Mouse (Mus musculus) midbrain, embryonic 12.5 days (tissue): ENCODE measurements around the gene Pard3. TPM values are rescaled to one million over a fixed set of nuclear protein-coding genes. Genes with fewer than 3 reads are reported as not detected.

Experiments
- ATAC-seq: fragments of 200-750 bp; cut with Nextera tagmentation; 2 replicates; pipeline ENCODE4 v1.8.0; 2017; ENCODE audit warnings: low read depth, moderate TSS enrichment, moderate library complexity; ENCODE audit not compliant: low FRiP score
- H3K27ac ChIP-seq: fragments of 300-500 bp; sonication (generic); replicated peaks from 2 replicates; pipeline ENCODE4 v1.5.1; 2016; ENCODE audit warnings: mild to moderate bottlenecking
- H3K27me3 ChIP-seq: fragments of 300-500 bp; sonication (generic); 2 replicates; pipeline ENCODE4 v1.6.1; 2016; ENCODE audit warnings: mild to moderate bottlenecking
- H3K36me3 ChIP-seq: fragments of 300-500 bp; sonication (generic); 2 replicates; pipeline ENCODE4 v1.6.1; 2016
- H3K4me1 ChIP-seq: fragments of 300-500 bp; sonication (generic); 2 replicates; pipeline ENCODE4 v1.6.1; 2016
- H3K4me2 ChIP-seq: fragments of 300-500 bp; sonication (generic); replicated peaks from 2 replicates; pipeline ENCODE4 v1.6.1; 2016; ENCODE audit warnings: mild to moderate bottlenecking, moderate library complexity
- H3K4me3 ChIP-seq: fragments of 300-500 bp; sonication (generic); 2 replicates; pipeline ENCODE4 v1.5.1; 2016; ENCODE audit warnings: mild to moderate bottlenecking
- H3K9ac ChIP-seq: fragments of 300-500 bp; sonication (generic); replicated peaks from 2 replicates; pipeline ENCODE4 v1.6.1; 2016; ENCODE audit warnings: mild to moderate bottlenecking, moderate library complexity
- H3K9me3 ChIP-seq: fragments of 300-500 bp; sonication (generic); 2 replicates; pipeline ENCODE4 v1.6.1; 2016; ENCODE audit warnings: mild to moderate bottlenecking
- WGBS: fragments of 180-500 bp; shearing (Covaris S2); methylation state at CpG from one replicate; pipeline ENCODE4 v1.1.7; 2016; 5-methylcytosine and 5-hydroxymethylcytosine counted together
- polyA plus RNA-seq: library from polyadenylated mRNA; unstranded; fragments of >200 nt; fragmentation: Nextera tagmentation; extraction: Ambion mirVana; gene quantifications from 2 replicates; pipeline ENCODE4 v1.2.1, GENCODE M21; 2016

The Pard3 gene
- polyA plus RNA-seq, 1 experiment from 2014 or later, result 36.6 TPM

DNA sequence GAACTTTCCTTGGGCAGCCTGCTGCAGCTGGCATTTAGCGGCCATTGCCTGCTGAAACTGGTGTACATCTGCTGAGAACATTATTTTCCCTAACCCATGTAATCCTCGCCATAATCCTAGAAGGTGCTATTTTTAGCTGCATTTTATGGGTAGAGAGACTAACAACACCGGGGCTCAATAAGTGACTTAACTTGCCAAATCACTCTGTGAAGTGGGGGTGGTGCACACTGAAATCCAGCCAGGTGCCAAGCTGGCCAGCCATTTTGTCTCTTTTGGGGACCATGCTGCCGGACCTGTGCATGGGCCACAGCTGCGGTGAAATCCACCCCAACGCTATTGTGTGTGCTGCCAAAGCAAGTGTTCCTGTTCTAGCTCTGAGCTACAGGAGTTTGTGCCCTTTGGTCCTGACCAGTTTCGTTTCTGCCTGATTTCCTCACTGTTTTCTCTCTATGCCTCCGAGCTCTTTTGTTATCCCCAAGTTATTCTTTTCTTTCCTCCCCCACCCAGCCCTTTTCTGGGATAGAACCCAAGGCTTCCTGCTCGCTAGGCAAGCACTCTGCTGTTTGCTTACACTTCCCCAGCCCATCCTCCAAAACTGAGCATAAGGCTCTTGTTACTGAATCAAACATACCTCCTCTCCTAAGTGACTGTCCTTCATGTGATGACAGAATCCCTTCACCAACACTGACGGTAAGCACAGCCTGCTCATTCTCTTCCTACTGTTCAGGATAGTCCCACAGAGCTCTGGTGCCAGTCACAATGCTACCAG, 375.9 kb downstream of the Pard3 start:
- no peaks in the 10 kb centered on the region for H3K36me3 ChIP-seq
- no peak overlapping the region for H3K9ac ChIP-seq
- H3K4me3 ChIP-seq, result no peak overlapping the region
- H3K9me3 ChIP-seq, result no peaks in the 10 kb centered on the region
- H3K4me2 ChIP-seq, result no peak overlapping the region
- no peak overlapping the region for H3K27ac ChIP-seq
- H3K27me3 ChIP-seq, result no peaks in the 10 kb centered on the region
- peaks cover 18% of the 10 kb centered on the region for H3K4me1 ChIP-seq
- no peak for ATAC-seq
- 54% methylated on average over 10 of the region's 10 CpGs for whole genome bisulfite sequencing

DNA sequence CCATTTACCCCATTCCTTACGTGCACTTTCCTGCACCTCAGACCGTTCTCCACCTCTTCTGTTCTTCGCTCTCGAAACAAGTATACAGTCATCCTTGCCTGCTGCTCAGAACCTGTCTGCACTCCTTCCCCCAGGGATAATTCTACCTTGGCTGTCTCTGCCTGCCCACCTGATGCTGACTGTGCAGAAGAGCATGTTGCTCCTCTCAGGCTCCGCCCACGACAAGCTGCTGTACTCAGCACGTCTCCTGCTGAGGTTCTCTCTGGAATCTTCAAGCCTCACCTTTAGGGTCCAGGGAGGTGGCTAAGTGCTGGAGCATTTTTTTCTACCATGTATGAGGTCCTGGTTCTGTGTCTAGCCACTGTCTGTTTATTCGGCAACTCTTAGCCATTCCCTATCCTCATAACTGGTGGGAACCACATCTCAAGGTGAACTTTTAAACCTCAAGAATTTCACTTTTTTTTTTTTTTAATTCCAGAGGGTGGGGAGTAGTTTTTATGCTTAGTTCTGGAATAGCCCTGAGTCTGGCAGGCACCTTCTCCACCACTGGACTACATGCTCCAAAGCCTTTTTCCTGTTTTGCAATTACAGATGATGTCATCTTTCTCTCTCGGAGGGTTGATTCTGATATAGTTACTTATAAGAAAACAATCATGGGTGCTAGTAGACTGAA, 376.6 kb downstream of the Pard3 start:
- Histone ChIP-seq H3K9me3 (no peaks in the 10 kb centered on the region), H3K9ac (no peak overlapping the region), H3K4me3 (no peak overlapping the region), H3K36me3 (no peaks in the 10 kb centered on the region), H3K27ac (no peak overlapping the region), H3K4me1 (peaks cover 18% of the 10 kb centered on the region), H3K27me3 (no peaks in the 10 kb centered on the region), H3K4me2 (no peak overlapping the region)
- no peak for ATAC-seq
- WGBS, result 86% methylated on average over 9 of the region's 9 CpGs

DNA sequence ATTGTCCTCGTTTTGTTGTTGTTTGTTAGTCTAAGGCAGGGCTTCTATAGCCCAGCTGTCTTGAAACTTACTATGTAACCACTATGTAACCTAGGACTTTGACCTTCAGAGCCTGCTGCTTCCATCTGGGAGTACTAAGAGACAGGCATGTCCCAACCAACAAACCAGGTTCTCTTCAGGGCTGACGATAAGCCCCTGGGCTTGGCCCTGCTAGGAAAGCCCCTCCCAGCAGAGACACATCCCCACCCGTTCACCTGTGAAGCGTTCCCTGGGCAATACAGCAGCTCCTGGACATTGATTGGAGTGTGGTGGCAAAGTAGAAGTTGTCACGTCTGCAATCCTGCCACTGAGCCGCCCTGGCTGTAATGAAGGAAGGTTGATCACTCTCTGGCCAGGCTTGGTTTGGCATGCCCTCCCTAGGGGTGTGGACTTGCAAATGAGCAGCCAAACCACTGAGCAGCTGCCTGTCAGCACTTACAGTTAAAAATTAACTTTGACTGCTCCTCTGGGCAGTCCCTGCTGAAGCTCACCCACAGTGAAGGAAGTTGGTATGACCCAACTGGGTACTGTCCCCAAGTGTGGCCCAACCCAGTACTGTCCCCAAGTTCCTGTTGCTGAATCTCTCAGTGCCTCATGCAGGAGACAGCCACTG, 377.3 kb downstream of the Pard3 start:
- H3K27ac ChIP-seq, result no peak overlapping the region
- H3K4me3 ChIP-seq, result no peak overlapping the region
- peaks cover 18% of the 10 kb centered on the region for H3K4me1 ChIP-seq
- no peaks in the 10 kb centered on the region for H3K27me3 ChIP-seq
- H3K36me3 ChIP-seq, result no peaks in the 10 kb centered on the region
- no peak overlapping the region for H3K9ac ChIP-seq
- no peak overlapping the region for H3K4me2 ChIP-seq
- WGBS, result 85% methylated on average over 6 of the region's 6 CpGs
- no peak for ATAC-seq
- H3K9me3 ChIP-seq, result no peaks in the 10 kb centered on the region

DNA sequence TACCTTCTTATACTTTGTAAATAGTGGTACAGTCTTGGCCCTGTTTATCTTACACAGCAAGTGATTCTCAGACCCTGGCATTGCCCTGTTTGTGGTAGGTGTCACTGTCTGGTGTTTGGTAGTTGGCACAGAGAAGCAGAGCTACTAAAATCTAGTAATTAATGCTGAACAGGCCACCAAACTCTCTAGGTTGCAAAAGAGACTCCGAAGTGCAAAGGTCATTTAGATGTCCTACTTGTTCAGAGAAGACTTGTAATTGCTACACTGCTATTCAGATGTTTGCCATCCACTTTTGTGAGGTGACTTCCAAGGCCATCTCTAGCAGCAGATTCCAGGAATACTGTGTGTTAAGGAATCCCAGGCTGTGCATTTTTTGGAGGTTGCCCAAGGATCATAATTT, 383.7 kb downstream of the Pard3 start:
- no peak for ATAC-seq

DNA sequence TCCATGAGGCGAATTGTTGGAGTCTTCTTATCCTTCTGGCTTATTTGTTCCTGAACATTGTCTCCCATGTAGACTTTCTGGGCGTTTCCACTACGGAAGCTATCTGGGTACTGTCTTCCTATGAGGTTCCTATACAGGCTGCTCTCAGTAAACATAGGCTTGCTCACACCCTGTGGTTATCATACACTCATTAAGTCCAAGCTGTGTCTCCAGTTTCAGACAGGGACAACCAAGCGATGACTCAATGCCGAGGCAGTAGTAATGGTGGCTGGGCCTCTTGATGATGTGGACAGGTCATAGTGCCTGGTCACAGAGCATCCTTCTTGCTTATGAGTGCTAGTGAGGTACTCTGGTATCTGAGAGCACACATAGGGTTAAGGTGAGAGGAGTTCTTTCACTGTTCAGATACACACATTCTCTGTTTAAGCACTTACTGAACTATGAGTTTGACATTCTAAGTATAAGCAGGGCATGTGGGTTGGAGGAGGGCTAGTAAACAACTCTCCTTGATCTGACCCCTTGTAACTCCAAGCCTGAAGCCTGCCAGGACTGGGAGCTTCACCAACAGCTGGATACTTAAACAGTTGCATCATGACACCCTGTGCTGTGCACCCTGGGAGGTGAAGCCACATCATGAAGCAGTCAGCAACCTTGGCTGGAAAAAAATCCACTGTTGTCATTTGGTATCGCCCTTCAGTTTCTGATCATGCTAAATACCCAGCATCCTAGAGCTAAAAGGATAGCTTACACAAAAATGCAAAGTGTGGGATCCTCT, 385.6 kb downstream of the Pard3 start:
- Histone ChIP-seq H3K4me2 (no peak overlapping the region), H3K9me3 (no peaks in the 10 kb centered on the region), H3K9ac (no peak overlapping the region), H3K4me1 (peaks cover 27% of the 10 kb centered on the region), H3K36me3 (0 out of 2 replicates have a peak, but pooled peaks cover 4% of the 10 kb centered on the region), H3K27ac (no peak overlapping the region), H3K27me3 (no peaks in the 10 kb centered on the region), H3K4me3 (no peak overlapping the region)
- no peak for ATAC-seq
- 95% methylated on average over 6 of the region's 6 CpGs for WGBS

More for the DNA sequence above, 383.7 kb downstream of the Pard3 start:
- H3K4me3 ChIP-seq, result no peak overlapping the region
- H3K9ac ChIP-seq, result no peak overlapping the region
- no peaks in the 10 kb centered on the region for H3K27me3 ChIP-seq
- WGBS, result 96% methylated on average over 1 of the region's 1 CpGs
- H3K36me3 ChIP-seq, result 0 out of 2 replicates have a peak, but pooled peaks cover 3% of the 10 kb centered on the region
- H3K27ac ChIP-seq, result no peak overlapping the region
- H3K4me2 ChIP-seq, result no peak overlapping the region
- no peaks in the 10 kb centered on the region for H3K9me3 ChIP-seq
- peaks cover 22% of the 10 kb centered on the region for H3K4me1 ChIP-seq

DNA sequence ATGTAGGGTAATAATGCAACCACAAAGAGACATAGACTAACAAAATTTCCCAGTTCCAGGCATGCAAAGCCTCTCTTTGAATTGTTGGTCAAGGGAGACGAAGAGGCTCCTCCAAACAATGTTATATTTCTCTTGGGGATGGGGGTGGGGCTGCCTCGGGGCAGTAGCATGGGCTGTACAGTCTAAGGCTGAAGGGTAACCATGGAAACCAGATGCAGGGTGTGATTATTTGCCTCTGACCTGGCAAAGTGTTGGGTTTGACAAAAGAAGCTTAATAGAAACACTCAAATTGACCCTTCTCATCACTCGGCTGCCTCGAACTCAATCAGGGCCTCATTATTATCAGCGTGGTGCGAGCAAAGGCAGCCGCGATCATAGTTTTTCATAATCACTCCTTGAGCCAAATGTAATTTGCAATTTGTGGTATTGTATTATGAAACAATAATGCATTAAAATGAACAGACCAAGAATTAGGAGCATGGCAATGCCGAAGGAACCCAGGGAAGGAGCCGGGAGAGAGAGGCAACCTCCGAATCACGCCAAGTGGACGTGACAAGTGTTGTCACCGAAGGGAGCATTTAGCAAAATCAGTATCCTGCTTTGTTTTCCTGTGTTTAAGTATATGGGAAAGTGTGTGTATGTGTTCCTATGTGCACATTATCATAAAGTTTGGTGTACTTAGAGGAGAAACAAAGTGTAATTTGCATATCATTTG, 387.4 kb downstream of the Pard3 start:
- H3K27ac ChIP-seq, result peak overlapping the region; percentile 73
- peak; percentile 92 for ATAC-seq
- H3K4me3 ChIP-seq, result no peak overlapping the region

DNA sequence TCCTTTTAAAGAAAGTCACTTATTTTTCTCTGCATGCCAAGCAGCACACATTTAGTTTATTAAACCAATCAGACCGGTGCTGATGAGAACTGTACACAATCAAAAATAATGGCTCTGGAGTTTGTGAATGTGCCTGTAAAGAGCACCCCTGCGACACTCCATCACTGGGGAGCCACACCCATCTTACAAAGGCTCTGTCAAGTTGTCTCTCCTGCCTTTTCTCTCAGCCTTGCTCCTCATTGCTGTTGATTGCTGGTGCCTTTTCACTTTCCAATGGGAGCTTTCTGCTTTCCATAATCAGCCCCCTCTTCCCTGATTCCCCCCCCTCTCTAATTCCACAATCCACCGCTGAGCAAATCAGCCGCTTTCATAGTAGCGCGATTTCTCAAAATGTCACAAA, 388.7 kb downstream of the Pard3 start:
- ATAC-seq, result no peak
- H3K27ac ChIP-seq, result no peak overlapping the region

More for the DNA sequence above, 387.4 kb downstream of the Pard3 start:
- Histone ChIP-seq H3K4me1 (peaks cover 27% of the 10 kb centered on the region), H3K36me3 (0 out of 2 replicates have a peak, but pooled peaks cover 6% of the 10 kb centered on the region), H3K9ac (no peak overlapping the region), H3K27me3 (no peaks in the 10 kb centered on the region), H3K4me2 (peak overlapping the region; percentile 25), H3K9me3 (no peaks in the 10 kb centered on the region)
- 33% methylated on average over 14 of the region's 14 CpGs for WGBS

DNA sequence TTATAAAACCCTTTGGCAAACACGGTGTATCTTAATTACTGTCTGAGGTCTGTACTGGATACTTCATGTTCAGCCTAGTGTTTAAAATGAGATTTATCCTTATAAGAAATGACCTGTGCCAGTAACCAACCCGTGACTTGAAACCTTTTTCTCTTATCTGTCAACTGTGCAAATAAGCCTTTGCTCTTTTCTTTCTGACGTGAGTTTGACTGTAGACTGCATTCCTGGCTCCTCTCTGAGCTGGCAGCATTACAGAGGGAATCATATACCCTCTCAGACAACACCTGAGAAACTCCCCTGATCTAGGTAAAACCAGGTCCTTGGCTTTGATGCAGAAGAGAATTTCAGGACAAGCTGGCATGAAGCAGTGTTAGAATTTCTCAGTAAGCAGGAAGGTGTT, 394.2 kb downstream of the Pard3 start:
- no peaks in the 10 kb centered on the region for H3K4me1 ChIP-seq
- no peak overlapping the region for H3K27ac ChIP-seq
- WGBS, result 65% methylated on average over 3 of the region's 3 CpGs
- no peak overlapping the region for H3K4me2 ChIP-seq
- no peak for ATAC-seq
- no peak overlapping the region for H3K4me3 ChIP-seq
- H3K27me3 ChIP-seq, result no peaks in the 10 kb centered on the region
- no peak overlapping the region for H3K9ac ChIP-seq
- no peaks in the 10 kb centered on the region for H3K9me3 ChIP-seq
- 0 out of 2 replicates have a peak, but pooled peaks cover 7% of the 10 kb centered on the region for H3K36me3 ChIP-seq

More for the DNA sequence above, 388.7 kb downstream of the Pard3 start:
- Histone ChIP-seq H3K4me2 (no peak overlapping the region), H3K9me3 (no peaks in the 10 kb centered on the region), H3K36me3 (0 out of 2 replicates have a peak, but pooled peaks cover 6% of the 10 kb centered on the region), H3K9ac (no peak overlapping the region), H3K4me3 (no peak overlapping the region), H3K27me3 (no peaks in the 10 kb centered on the region), H3K4me1 (peaks cover 27% of the 10 kb centered on the region)
- WGBS, result 76% methylated on average over 6 of the region's 6 CpGs

DNA sequence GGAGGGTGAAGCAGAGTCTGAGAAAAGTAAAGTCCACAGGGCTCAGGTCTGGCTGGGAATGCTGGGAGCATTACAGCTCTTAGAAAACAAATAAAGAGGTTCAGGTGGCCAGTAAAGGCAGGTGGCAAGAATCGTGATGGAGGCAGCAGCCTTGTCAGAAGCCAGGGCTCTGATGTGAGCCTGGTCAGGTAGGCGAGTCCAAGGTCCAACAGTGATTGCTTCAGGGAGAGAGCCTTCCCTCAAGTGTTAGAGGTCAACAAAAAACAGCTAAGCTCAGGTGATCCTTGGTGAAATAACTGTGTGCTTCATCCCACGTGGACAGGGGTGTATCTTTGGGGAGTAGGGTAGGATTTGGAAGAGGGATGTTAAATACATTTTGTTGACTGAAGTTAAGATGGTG, 397.5 kb downstream of the Pard3 start:
- Histone ChIP-seq H3K27me3 (no peaks in the 10 kb centered on the region), H3K9me3 (no peaks in the 10 kb centered on the region), H3K4me3 (no peak overlapping the region), H3K36me3 (0 out of 2 replicates have a peak, but pooled peaks cover 4% of the 10 kb centered on the region), H3K27ac (no peak overlapping the region), H3K9ac (no peak overlapping the region), H3K4me1 (0 out of 2 replicates have a peak, but pooled peaks cover 2% of the 10 kb centered on the region), H3K4me2 (no peak overlapping the region)
- no peak for ATAC-seq
- 86% methylated on average over 3 of the region's 3 CpGs for WGBS

DNA sequence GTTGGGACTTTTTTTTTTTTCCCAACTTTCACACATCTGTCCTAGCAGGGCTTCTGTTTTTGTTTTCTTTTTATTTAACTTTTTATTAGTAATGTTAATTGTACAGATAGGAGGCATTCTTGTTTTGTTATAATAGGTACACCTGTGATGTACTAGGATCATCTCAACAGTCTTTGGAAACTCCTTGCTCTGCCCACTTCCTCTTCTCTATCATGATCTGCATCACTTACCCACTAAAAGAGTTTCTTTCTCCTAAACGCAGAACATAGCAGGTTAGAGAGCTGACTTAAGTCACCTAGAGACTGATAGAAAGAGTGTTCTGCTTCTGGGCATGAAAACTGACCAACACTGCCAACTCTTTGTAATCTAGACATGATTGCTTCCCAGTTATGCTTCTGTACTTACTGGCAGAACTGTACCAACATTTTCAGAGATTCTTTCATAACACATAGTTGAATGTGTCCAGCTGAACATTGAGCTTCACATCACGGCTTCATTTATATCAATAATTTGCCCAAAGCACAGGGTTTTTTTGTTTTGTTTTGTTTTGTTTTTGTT, 398.8 kb downstream of the Pard3 start:
- 91% methylated on average over 2 of the region's 2 CpGs for WGBS
- Histone ChIP-seq H3K4me2 (no peak overlapping the region), H3K9me3 (no peaks in the 10 kb centered on the region), H3K36me3 (0 out of 2 replicates have a peak, but pooled peaks cover 4% of the 10 kb centered on the region), H3K4me3 (no peak overlapping the region), H3K4me1 (0 out of 2 replicates have a peak, but pooled peaks cover 2% of the 10 kb centered on the region), H3K27ac (no peak overlapping the region), H3K9ac (no peak overlapping the region), H3K27me3 (no peaks in the 10 kb centered on the region)
- ATAC-seq, result no peak

DNA sequence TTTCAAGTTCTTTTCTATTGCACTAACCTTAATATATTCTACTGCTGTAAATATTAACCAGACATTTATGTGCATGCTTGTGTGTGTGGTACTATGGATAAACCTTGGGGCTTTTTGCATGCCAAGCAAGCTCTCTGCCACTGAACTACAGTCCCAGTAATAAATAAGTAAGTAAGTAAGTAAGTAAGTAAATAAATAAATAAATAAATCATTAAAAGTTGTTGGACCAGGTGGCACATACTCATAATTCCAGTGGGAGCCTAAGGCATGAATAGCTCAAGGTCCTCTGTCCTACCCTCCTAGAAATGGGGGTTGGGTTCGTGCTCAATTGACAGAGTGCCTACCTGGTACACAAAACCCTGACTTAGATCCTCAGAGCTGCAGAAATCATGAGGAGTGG, 400.6 kb downstream of the Pard3 start:
- 0 out of 2 replicates have a peak, but pooled peaks cover 2% of the 10 kb centered on the region for H3K4me1 ChIP-seq
- H3K4me2 ChIP-seq, result no peak overlapping the region
- no peak for ATAC-seq
- no peak overlapping the region for H3K27ac ChIP-seq
- no peak overlapping the region for H3K4me3 ChIP-seq
- 92% methylated on average over 1 of the region's 1 CpGs for WGBS
- no peaks in the 10 kb centered on the region for H3K9me3 ChIP-seq
- H3K36me3 ChIP-seq, result 0 out of 2 replicates have a peak, but pooled peaks cover 4% of the 10 kb centered on the region
- H3K9ac ChIP-seq, result no peak overlapping the region
- H3K27me3 ChIP-seq, result no peaks in the 10 kb centered on the region
